Mouse (Mus musculus) ES-E14 (cell line): ENCODE data around the gene Letm1. TPM values are rescaled to one million over a fixed set of nuclear protein-coding genes. Genes with fewer than 3 reads are reported as not detected.

ENCODE experiments used
- DNase-seq: peaks from one replicate; pipeline ENCODE4 v3.0.0-alpha.2; 2013; ENCODE audit warnings: low read depth, low spot score
- H3K27ac ChIP-seq: 2 replicates; pipeline ENCODE4 v1.5.1; 2012; ENCODE audit warnings: low read depth, mild to moderate bottlenecking, low read length, moderate library complexity, mixed read lengths; ENCODE audit not compliant: poor library complexity, insufficient read depth, severe bottlenecking
- H3K36me3 ChIP-seq: 2 replicates; pipeline ENCODE4 v1.6.1; 2012; ENCODE audit warnings: mild to moderate bottlenecking, low read length, moderate library complexity, mixed read lengths; ENCODE audit not compliant: control insufficient read depth, poor library complexity, insufficient read depth, severe bottlenecking
- H3K4me1 ChIP-seq, 2 experiments: fragments of 150-350 bp in 1 of 2; sonication (generic) in 1 of 2; 2 replicates each; pipeline ENCODE4 v1.6.1; 2012; ENCODE audit warnings: low read length in 2 of 2, mild to moderate bottlenecking in 1 of 2, mixed read lengths in 1 of 2; ENCODE audit not compliant: control insufficient read depth in 2 of 2, insufficient read depth in 2 of 2, poor library complexity in 1 of 2
- H3K4me3 ChIP-seq, 2 experiments: fragments of 150-350 bp in 1 of 2; sonication (generic) in 1 of 2; 2 replicates each; pipeline ENCODE4 v1.5.1; 2012; ENCODE audit warnings: low read length in 2 of 2, low read depth in 1 of 2, mild to moderate bottlenecking in 1 of 2, mixed read lengths in 1 of 2; ENCODE audit not compliant: insufficient read depth in 1 of 2, poor library complexity in 1 of 2, severe bottlenecking in 1 of 2
- H3K9ac ChIP-seq: 2 replicates; pipeline ENCODE4 v1.6.1; 2012; ENCODE audit warnings: low read depth, mild to moderate bottlenecking, low read length, mixed read lengths; ENCODE audit not compliant: poor library complexity, insufficient read depth, severe bottlenecking
- H3K9me3 ChIP-seq: fragments of 150-350 bp; sonication (generic); 2 replicates; pipeline ENCODE4 v1.6.1; 2012; ENCODE audit warnings: low read depth, mild to moderate bottlenecking, low read length; ENCODE audit not compliant: control insufficient read depth, insufficient read depth
- CHD2 ChIP-seq: IDR thresholded peaks from 2 replicates; pipeline ENCODE4 v1.6.1; 2014; ENCODE audit warnings: mild to moderate bottlenecking, low read depth, low read length, inconsistent platforms
- HCFC1 ChIP-seq: IDR thresholded peaks from 2 replicates; pipeline ENCODE4 v1.6.1; 2012; ENCODE audit warnings: low read length, inconsistent platforms, borderline replicate concordance; ENCODE audit not compliant: insufficient read depth
- MAFK ChIP-seq: IDR thresholded peaks from 2 replicates; pipeline ENCODE4 v1.6.1; 2014; ENCODE audit warnings: mild to moderate bottlenecking, low read depth, low read length, inconsistent platforms; ENCODE audit not compliant: insufficient read depth
- ZC3H11A ChIP-seq: IDR thresholded peaks from 2 replicates; pipeline ENCODE4 v1.6.1; 2012; ENCODE audit warnings: low read depth, mild to moderate bottlenecking, inconsistent platforms, low read length, borderline replicate concordance
- ZNF384 ChIP-seq: IDR thresholded peaks from 2 replicates; pipeline ENCODE4 v1.6.1; 2012; ENCODE audit warnings: low read depth, low read length, inconsistent platforms
- in situ Hi-C, 2 experiments: fragments of 600-800 bp; cut with MboI; formaldehyde crosslinking; loops; one replicate each; pipeline ENCODE4 v1.15.1; 2025; ENCODE audit warnings: low sequenced_read_pairs in 2 of 2, inconsistent platforms in 1 of 2; ENCODE audit not compliant: unreplicated experiment in 2 of 2
- total RNA-seq: library from RNA; depleted of rRNA; stranded (reverse); fragments of 300-350 nt; gene quantifications from 2 replicates; pipeline ENCODE4 v1.2.3, GENCODE M21; 2012

Letm1 gene
- total RNA-seq, 1 experiment, result 36.5 TPM

DNA sequence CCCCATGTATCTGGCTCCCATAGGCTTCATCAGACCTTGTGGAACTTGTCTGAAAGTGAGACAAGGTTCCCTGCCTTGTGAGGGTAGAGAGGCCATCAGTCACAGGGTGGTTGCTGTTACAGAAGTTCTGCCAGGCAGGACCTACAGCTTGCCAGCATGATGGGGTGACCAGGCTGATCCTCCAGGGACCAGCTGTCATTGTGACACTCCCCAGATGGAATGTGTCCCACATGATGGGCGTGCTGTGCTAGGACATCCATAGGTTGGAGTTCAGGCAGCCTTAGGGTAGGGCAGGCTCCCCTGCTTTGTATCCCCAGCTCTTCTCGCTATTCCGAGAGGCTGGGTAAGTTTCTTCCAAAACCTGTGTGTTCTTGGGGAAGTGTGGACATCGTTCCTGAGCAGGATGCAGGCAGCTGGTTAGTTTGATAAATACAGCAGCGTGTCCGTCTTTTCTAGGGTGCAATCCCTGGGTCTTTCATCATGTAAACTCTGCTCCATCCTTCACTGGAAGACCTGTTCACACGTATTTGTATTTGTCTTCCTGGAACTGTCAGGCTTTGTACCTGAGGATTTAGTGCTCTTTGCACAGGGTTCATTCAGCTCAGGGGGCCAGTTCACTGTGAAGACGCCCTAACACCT is 61.6 kb downstream of the Letm1 start:
- Histone ChIP-seq H3K36me3 (no peaks in the 10 kb centered on the region), H3K27ac (no peak overlapping the region), H3K9ac (no peak overlapping the region), H3K9me3 (no peaks in the 10 kb centered on the region), H3K4me3 (peak overlapping the region; percentile 55 to 72; a peak in 3 of 4 replicates), H3K4me1 (peaks cover 0 to 7% of the 10 kb centered on the region in 2 experiments; a peak in 1 of 4 replicates)
- in situ Hi-C loops, result loop anchor here in 1 of 2 experiments (10.0 to 25.0 kb wide), 2 partner anchors 286 to 1666 kb away; partner anchors contain the start of genes Hmx1 and Nkx1-1
- TF ChIP-seq ZNF384 (no peak), MAFK (no peak), ZC3H11A (no peak), CHD2 (no peak), HCFC1 (no peak)
- no peak for DNase-seq

DNA sequence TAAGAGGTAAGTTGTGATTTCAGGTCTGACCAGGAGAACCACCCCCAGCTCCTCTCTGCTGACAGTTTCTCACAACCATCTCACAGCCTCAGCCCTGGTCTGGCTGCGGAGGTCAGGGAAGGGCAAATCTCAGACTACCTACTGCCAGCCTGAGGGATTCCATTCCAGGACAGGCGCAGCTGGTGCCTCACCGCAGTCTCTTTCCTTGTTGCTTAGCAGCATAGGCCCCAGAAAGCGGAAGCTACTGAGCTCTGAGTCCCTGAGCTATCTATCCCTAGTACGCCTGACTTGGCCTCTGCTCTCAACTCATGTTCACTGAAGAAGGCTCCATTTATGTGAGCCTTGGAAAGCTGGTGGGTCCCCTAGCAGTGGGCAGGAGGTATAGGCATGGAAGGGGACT is 64.2 kb downstream of the Letm1 start:
- H3K9me3 ChIP-seq, result no peaks in the 10 kb centered on the region
- peaks cover 0 to 3% of the 10 kb centered on the region in 2 experiments; a peak in 1 of 4 replicates for H3K4me1 ChIP-seq
- no peak for TF ChIP-seq MAFK
- TF ChIP-seq HCFC1, result no peak
- TF ChIP-seq CHD2, result no peak
- TF ChIP-seq ZNF384, result no peak
- TF ChIP-seq ZC3H11A, result no peak
- H3K9ac ChIP-seq, result no peak overlapping the region
- no peaks in the 10 kb centered on the region for H3K36me3 ChIP-seq
- H3K27ac ChIP-seq, result no peak overlapping the region
- DNase-seq, result no peak
- in situ Hi-C loops, result loop anchor here in 1 of 2 experiments (25.0 kb wide), 1 partner anchor 1669 kb away; the partner anchor contains the start of gene Hmx1
- no peak overlapping the region for H3K4me3 ChIP-seq

DNA sequence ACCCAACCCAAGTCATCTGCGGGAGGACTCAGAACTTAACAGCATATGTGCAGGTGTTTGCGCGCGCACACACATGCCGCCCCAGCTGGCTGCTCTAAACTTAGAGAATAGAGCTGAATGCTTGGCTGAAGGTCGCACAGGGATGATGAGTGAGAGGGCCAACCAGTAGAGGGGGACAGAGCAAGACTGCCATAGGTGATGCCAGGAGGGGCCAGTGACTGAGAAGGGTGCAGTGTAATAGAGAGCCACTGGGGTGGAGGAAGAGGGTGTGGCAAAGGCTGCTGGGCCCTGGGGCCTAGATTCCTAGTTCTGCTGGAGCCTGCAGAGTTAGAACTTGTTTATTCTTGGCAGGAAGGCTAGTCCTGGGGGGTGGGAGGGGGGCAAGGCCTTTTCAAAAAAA is 66.2 kb downstream of the Letm1 start:
- DNase-seq, result no peak
- no peaks in the 10 kb centered on the region for H3K36me3 ChIP-seq
- peaks cover 0 to 2% of the 10 kb centered on the region in 2 experiments; a peak in 1 of 4 replicates for H3K4me1 ChIP-seq

DNA sequence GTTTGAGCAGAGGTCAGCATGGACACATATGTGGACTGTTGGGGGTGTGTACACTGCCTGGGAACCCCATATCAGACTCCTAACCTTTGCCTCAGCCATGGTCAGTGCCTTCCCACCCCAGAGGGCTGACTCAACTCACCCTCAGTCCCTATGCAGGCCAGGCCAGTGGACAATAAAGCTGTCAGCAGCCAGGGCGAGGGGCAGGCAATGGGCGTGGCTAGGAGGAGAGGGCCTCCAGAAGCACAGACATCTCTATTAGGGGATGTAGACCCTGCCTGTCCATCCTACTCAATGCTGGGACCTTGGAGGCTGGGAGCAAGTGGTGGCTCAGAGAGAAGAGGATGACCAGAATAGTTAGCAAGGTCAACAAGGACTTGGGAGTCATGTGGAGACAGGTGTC is 67.4 kb downstream of the Letm1 start:
- in situ Hi-C loops, result loop anchor here in 1 of 2 experiments (25.0 kb wide), 1 partner anchor 1672 kb away; the partner anchor contains the start of gene Hmx1
- H3K27ac ChIP-seq, result no peak overlapping the region
- DNase-seq, result no peak

More for the DNA sequence above, 66.2 kb downstream of the Letm1 start:
- in situ Hi-C loops, result loop anchor here in 1 of 2 experiments (25.0 kb wide), 1 partner anchor 1671 kb away; the partner anchor contains the start of gene Hmx1
- Histone ChIP-seq H3K27ac (no peak overlapping the region), H3K9ac (no peak overlapping the region), H3K9me3 (no peaks in the 10 kb centered on the region), H3K4me3 (no peak overlapping the region)
- TF ChIP-seq ZC3H11A (no peak), MAFK (no peak), CHD2 (no peak), HCFC1 (no peak), ZNF384 (no peak)

More for the DNA sequence above, 67.4 kb downstream of the Letm1 start:
- no peaks in the 10 kb centered on the region for H3K9me3 ChIP-seq
- no peaks in the 10 kb centered on the region for H3K4me1 ChIP-seq
- no peak for TF ChIP-seq ZNF384
- TF ChIP-seq ZC3H11A, result no peak
- no peak for TF ChIP-seq MAFK
- TF ChIP-seq CHD2, result no peak
- no peak for TF ChIP-seq HCFC1
- H3K4me3 ChIP-seq, result no peak overlapping the region
- H3K36me3 ChIP-seq, result no peaks in the 10 kb centered on the region
- H3K9ac ChIP-seq, result no peak overlapping the region
